Mouse (Mus musculus) megakaryocyte, adult 5-6 weeks (primary cell): ENCODE measurements around the gene Man2b1. TPM values are rescaled to one million over a fixed set of nuclear protein-coding genes. Genes with fewer than 3 reads are reported as not detected.
"Not testable (repeated sequence)": the region's sequence is repeated elsewhere in the genome, so short reads cannot be mapped to it uniquely, and the experiment has no call there.

Experiments
- ATAC-seq: 2 replicates; pipeline ENCODE4 v1.8.0; 2016; ENCODE audit warnings: mild to moderate bottlenecking, inconsistent platforms; ENCODE audit not compliant: poor library complexity, severe bottlenecking
- total RNA-seq, 2 experiments: library from RNA; stranded (forward) in 1 of 2; stranded (reverse) in 1 of 2; fragments of 153-499, 151-499 nt in 1 of 2; fragments of 221-1000, 200-1000 nt in 1 of 2; gene quantifications; 2 replicates each; pipeline versions ENCODE4 v1.2.3 to v1.2.4; 2015 to 2017

Man2b1 gene
- total RNA-seq, 2 experiments from 2014 or later: 159 to 204 TPM

- peak; percentile 40; the same call in 1 of the 2 replicates for ATAC-seq
Observed at GRCm38 (mm10) chr8:85119052-85119981, 36.2 kb downstream of the Man2b1 start.

- ATAC-seq: not testable (repeated sequence)
Observed at GRCm38 (mm10) chr8:85120251-85120650, 37.2 kb downstream of the Man2b1 start.

- ATAC-seq: no peak
Observed at GRCm38 (mm10) chr8:85122995-85123394, 39.9 kb downstream of the Man2b1 start, which contains the start of gene Zfp791. Gene Zfp791 (minus strand): TSS chr8:85123095.

GRCm38 (mm10) chr8:85123691-85124090 lies 40.6 kb downstream of the Man2b1 start:
- no peak for ATAC-seq

GRCm38 (mm10) chr8:85132335-85132734 lies 49.3 kb downstream of the Man2b1 start:
- ATAC-seq: no peak

GRCm38 (mm10) chr8:85135690-85136089 lies 52.6 kb downstream of the Man2b1 start:
- not testable (repeated sequence) for ATAC-seq

- ATAC-seq: peak; percentile 100
Observed at GRCm38 (mm10) chr8:85142516-85142915, 59.4 kb downstream of the Man2b1 start.

Other genes with a start within 250 kb of the Man2b1 start
- gene Rad23a, start 242.6 kb upstream of the Man2b1 start, total RNA-seq (2015): 35.6 and 36.9 TPM in 2 replicates
- 27.6 and 29.5 TPM in 2 replicates for gene Rad23a, start 242.6 kb upstream of the Man2b1 start, total RNA-seq (2017)
- 163 and 187 TPM in 2 replicates for gene Calr, start 236.3 kb upstream of the Man2b1 start, total RNA-seq (2015)
- gene Calr, start 236.3 kb upstream of the Man2b1 start, total RNA-seq (2017): 821 and 830 TPM in 2 replicates
- 11.6 and 17.3 TPM in 2 replicates for gene Farsa, start 226.3 kb upstream of the Man2b1 start, total RNA-seq (2015)
- gene Farsa, start 226.3 kb upstream of the Man2b1 start, total RNA-seq (2017): 49.7 and 53.4 TPM in 2 replicates
- 67.7 and 97.1 TPM in 2 replicates for gene Syce2, start 211.2 kb upstream of the Man2b1 start, total RNA-seq (2015)
- gene Syce2, start 211.2 kb upstream of the Man2b1 start, total RNA-seq (2017): 46.2 and 47.5 TPM in 2 replicates
- gene Gcdh, start 189.3 kb upstream of the Man2b1 start, total RNA-seq (2015): 7.4 and 8.8 TPM in 2 replicates
- gene Gcdh, start 189.3 kb upstream of the Man2b1 start, total RNA-seq (2017): 9.7 and 11.9 TPM in 2 replicates
- 2.0 and 5.2 TPM in 2 replicates for gene Klf1, start 181.3 kb upstream of the Man2b1 start, total RNA-seq (2015)
- 1.8 and 8.7 TPM in 2 replicates for gene Klf1, start 181.3 kb upstream of the Man2b1 start, total RNA-seq (2017)
- 15.2 and 30.1 TPM in 2 replicates for gene Dnase2a, start 174.7 kb upstream of the Man2b1 start, total RNA-seq (2015)
- 27.4 and 39.0 TPM in 2 replicates for gene Dnase2a, start 174.7 kb upstream of the Man2b1 start, total RNA-seq (2017)
- gene Mast1, start 145.9 kb upstream of the Man2b1 start, total RNA-seq (2015): 0.02 TPM in 1 of 2 replicates, not detected in the other
- 0.07 and 0.08 TPM in 2 replicates for gene Mast1, start 145.9 kb upstream of the Man2b1 start, total RNA-seq (2017)
- not detected in 2 replicates for gene Rtbdn, start 136.3 kb upstream of the Man2b1 start, total RNA-seq (2015)
- not detected in 2 replicates for gene Rtbdn, start 136.3 kb upstream of the Man2b1 start, total RNA-seq (2017)
- 3.2 TPM in 1 of 2 replicates, not detected in the other for gene Gm49661, start 113.8 kb upstream of the Man2b1 start, total RNA-seq (2015)
- not detected in 2 replicates for gene Gm49661, start 113.8 kb upstream of the Man2b1 start, total RNA-seq (2017)
- 180 and 184 TPM in 2 replicates for gene Prdx2, start 113.7 kb upstream of the Man2b1 start, total RNA-seq (2015)
- 230 and 256 TPM in 2 replicates for gene Prdx2, start 113.7 kb upstream of the Man2b1 start, total RNA-seq (2017)
- 56.8 and 75.8 TPM in 2 replicates for gene Rnaseh2a, start 113.5 kb upstream of the Man2b1 start, total RNA-seq (2015)
- gene Rnaseh2a, start 113.5 kb upstream of the Man2b1 start, total RNA-seq (2017): 41.1 and 49.0 TPM in 2 replicates
- 45.5 and 60.4 TPM in 2 replicates for gene Junb, start 104.6 kb upstream of the Man2b1 start, total RNA-seq (2015)
- gene Junb, start 104.6 kb upstream of the Man2b1 start, total RNA-seq (2017): 110 and 125 TPM in 2 replicates
- gene Hook2, start 92.7 kb upstream of the Man2b1 start, total RNA-seq (2015): 0.82 and 1.1 TPM in 2 replicates
- gene Hook2, start 92.7 kb upstream of the Man2b1 start, total RNA-seq (2017): 3.1 and 6.6 TPM in 2 replicates
- 0.07 TPM in 1 of 2 replicates, not detected in the other for gene Best2, start 68.7 kb upstream of the Man2b1 start, total RNA-seq (2015)
- not detected in 2 replicates for gene Best2, start 68.7 kb upstream of the Man2b1 start, total RNA-seq (2017)
- 52.5 and 64.0 TPM in 2 replicates for gene Asna1, start 58.0 kb upstream of the Man2b1 start, total RNA-seq (2015)
- 61.2 and 65.5 TPM in 2 replicates for gene Asna1, start 58.0 kb upstream of the Man2b1 start, total RNA-seq (2017)
- gene Trir, start 56.4 kb upstream of the Man2b1 start, total RNA-seq (2015): 138 and 141 TPM in 2 replicates
- 411 and 422 TPM in 2 replicates for gene Trir, start 56.4 kb upstream of the Man2b1 start, total RNA-seq (2017)
- gene Tnpo2, start 46.4 kb upstream of the Man2b1 start, total RNA-seq (2015): 13.2 and 18.8 TPM in 2 replicates
- 13.1 and 17.7 TPM in 2 replicates for gene Tnpo2, start 46.4 kb upstream of the Man2b1 start, total RNA-seq (2017)
- 2.1 and 4.1 TPM in 2 replicates for gene Fbxw9, start 23.2 kb upstream of the Man2b1 start, total RNA-seq (2015)
- 3.0 and 3.2 TPM in 2 replicates for gene Fbxw9, start 23.2 kb upstream of the Man2b1 start, total RNA-seq (2017)
- gene Gm5741, start 15.3 kb upstream of the Man2b1 start, total RNA-seq (2015): not detected in 2 replicates
- not detected in 2 replicates for gene Gm5741, start 15.3 kb upstream of the Man2b1 start, total RNA-seq (2017)
- 50.9 and 55.1 TPM in 2 replicates for gene Dhps, start 11.5 kb upstream of the Man2b1 start, total RNA-seq (2015)
- 26.9 and 30.2 TPM in 2 replicates for gene Dhps, start 11.5 kb upstream of the Man2b1 start, total RNA-seq (2017)
- 116 and 119 TPM in 2 replicates for gene Wdr83os, start 2.5 kb upstream of the Man2b1 start, total RNA-seq (2015)
- gene Wdr83os, start 2.5 kb upstream of the Man2b1 start, total RNA-seq (2017): 27.8 and 39.4 TPM in 2 replicates
- 17.0 and 20.5 TPM in 2 replicates for gene Wdr83, start 2.0 kb upstream of the Man2b1 start, total RNA-seq (2015)
- 9.9 and 12.5 TPM in 2 replicates for gene Wdr83, start 2.0 kb upstream of the Man2b1 start, total RNA-seq (2017)
- not detected in 2 replicates for gene Zfp791, start 39.8 kb downstream of the Man2b1 start, total RNA-seq (2015)
- gene Zfp791, start 39.8 kb downstream of the Man2b1 start, total RNA-seq (2017): not detected in 2 replicates
- gene Cks1brt, start 68.7 kb downstream of the Man2b1 start, total RNA-seq (2015): not detected in 2 replicates
- not detected in 2 replicates for gene Cks1brt, start 68.7 kb downstream of the Man2b1 start, total RNA-seq (2017)
- not detected in 2 replicates for gene Olfr371, start 142.7 kb downstream of the Man2b1 start, total RNA-seq (2015)
- gene Olfr371, start 142.7 kb downstream of the Man2b1 start, total RNA-seq (2017): not detected in 2 replicates
- 62.3 and 68.5 TPM in 2 replicates for gene Orc6, start 216.4 kb downstream of the Man2b1 start, total RNA-seq (2015)
- gene Orc6, start 216.4 kb downstream of the Man2b1 start, total RNA-seq (2017): 59.6 and 62.7 TPM in 2 replicates
- 167 and 184 TPM in 2 replicates for gene Vps35, start 216.5 kb downstream of the Man2b1 start, total RNA-seq (2015)
- 162 and 164 TPM in 2 replicates for gene Vps35, start 216.5 kb downstream of the Man2b1 start, total RNA-seq (2017)